Mouse (Mus musculus): ENCODE measurements around the gene Prpsap1.

GRCm38 (mm10) chr11:116426852-116427575, 67.0 kb downstream of the Prpsap1 start:
- no peak for TF ChIP-seq MYOD1 (IDR thresholded peaks at IDR 0.05; ENCODE audit: control insufficient read depth, insufficient read length, low read depth)
- TF ChIP-seq CTCF (IDR thresholded peaks at IDR 0.05; ENCODE audit: control insufficient read depth, insufficient read depth, insufficient read length): no peak
